Mouse (Mus musculus) left cerebral cortex, adult 9 months (tissue): Measurements from ENCODE around the gene Rnf17.
A peak's percentile ranks its signal among the peaks of the same experiment; 100 is the strongest.

Experiments used
- DNase-seq, 2 experiments: peaks; one replicate each; pipeline ENCODE4 v3.0.0; 2022; ENCODE audit warnings: low spot score in 2 of 2

The Rnf17 gene

GRCm38 (mm10) chr14:56512084-56512483, 109.7 kb downstream of the Rnf17 start:
- DNase-seq = no peak

DNA sequence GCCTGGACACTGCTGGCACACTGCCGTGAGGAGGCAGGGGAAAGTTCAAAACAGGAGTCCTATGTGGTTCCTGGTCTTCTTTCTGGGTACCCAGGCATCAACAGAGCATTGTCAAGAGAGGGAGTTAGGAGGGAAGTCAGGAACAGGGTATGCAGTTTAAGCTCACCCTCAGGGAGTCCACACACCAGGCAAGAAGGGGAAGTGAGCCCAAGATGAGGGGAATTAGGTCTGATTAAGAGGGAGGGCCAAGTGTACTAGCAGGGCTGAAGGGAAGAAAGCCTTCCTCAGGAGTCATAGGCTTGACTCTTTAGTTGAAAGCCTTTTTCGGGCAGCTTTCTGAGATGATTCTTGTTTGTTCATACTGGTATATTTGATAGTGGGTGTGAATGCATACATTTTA, 112.4 kb downstream of the Rnf17 start:
- no peak for DNase-seq

- no peak for DNase-seq
These were observed 128.4 kb downstream of the Rnf17 start for GRCm38 (mm10) chr14:56530788-56531187.

DNA sequence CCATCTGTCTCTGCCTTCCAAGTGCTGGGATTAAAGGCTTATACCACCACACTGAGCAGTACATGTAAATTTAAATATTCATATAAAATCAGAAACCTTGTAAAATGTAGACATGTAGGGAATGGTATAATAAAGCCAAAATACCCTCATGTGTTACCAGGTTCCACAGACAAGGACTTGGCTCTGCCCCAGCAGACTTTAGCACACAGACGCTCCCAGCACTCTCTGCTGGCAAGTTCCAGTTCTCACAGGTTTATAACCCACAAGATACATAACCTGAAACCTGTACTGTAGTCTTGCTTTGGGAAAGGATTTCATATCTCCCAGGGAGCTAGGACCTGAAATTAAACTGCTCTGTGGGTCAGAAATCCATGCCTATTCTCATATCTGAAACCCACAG, 142.6 kb downstream of the Rnf17 start:
- no peak for DNase-seq

DNA sequence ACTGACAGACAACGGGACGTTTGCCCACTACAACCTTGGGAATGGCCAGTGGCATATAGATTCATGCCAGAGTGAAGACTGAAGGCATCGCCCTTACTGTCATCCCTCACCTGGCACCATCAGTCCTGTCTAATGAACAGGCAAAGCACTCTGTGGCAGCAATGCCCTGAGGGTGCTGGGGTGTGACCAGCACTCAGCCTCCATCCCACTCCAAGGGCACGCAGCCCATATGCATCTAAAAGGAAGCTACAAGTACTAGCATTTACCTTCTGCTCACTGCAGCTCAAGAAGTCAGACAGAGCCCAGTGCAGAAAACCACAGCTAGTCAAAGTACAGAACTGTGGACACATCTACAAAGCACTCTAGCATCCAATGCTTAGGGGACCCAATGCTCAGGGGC, 143.1 kb downstream of the Rnf17 start:
- no peak for DNase-seq

DNA sequence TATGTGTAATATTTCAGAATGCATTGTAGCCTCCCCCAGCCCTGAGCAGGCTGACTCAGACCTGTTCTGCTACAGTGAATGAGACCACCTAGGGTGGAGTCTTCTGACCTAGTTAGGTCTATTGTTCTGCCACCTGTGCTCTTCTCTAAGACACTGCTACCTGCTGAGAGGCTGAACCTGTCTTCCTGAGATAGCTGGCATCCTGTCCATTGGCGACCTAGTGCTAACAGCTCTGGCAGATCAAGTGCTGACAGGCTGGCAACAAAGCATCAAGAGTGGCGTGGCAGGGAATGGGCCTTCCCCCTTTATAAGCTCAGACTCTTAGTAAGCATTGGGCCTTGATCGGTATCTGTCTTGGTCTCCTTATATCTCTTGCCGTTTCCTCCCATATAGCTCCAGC, 148.6 kb downstream of the Rnf17 start:
- no peak for DNase-seq

DNA sequence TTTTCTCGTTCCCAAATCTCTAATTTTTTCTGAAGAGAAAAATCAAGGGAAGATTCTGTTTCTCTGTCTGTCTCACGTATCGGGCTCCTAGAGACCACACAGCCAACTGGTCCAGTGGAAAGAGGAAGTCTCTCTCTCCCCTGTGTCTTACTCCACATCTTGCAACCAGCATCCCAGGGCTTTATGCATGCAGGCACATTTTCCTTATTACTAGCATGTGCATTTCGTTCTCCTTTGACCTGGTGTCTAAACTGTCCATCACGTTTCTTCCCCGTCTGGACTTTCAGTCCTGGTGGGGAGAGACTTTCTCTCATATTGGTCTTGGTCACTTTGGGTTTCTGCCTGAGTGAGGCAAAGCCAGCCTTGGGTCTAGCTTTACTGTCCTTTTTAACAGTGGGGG, 150.5 kb downstream of the Rnf17 start:
- no peak for DNase-seq

DNA sequence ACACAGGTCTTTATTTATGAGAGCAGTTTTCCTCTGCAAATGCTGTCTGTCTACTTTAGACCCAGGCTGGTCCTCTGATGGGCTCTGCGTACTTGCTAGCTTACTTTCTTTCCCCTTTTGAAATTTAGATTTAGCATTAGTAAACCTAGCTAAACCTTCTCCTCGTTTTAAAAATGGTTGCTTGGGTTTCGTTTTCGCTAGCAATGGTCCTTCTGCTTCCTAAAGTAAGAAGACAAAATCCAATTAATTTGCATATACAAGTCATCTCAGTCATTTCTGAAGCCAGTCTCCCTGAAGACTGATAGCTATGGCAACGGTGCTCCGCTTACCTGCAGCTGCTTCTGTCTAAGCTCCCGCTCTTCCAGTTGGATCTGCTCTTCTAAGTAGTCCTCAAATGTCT, 150.9 kb downstream of the Rnf17 start:
- no peak for DNase-seq

- no peak for DNase-seq
These were observed 152.3 kb downstream of the Rnf17 start for GRCm38 (mm10) chr14:56554716-56555115.

GRCm38 (mm10) chr14:56559134-56559533, 156.8 kb downstream of the Rnf17 start:
- DNase-seq = no peak

DNA sequence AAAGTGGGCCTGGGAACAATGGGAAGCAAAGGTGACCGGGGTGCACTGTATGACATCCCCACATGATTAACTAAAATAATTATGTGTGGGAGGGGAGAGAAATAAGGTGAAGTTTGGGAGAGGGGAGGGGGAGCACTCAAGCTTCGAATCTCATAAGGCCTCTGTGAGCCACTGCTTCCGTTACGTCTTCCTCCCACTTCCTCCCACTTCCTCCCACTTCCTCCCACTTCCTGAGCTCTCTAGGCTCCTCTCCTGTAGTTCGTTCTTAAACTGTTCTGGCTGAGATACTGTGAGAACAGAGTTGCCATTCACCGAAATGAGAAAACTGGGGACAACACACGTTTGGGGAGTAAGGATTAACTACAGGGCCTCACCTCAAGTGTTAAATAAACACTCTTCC, 165.1 kb downstream of the Rnf17 start:
- DNase-seq = no peak

GRCm38 (mm10) chr14:56569041-56569440, 166.7 kb downstream of the Rnf17 start:
- DNase-seq = no peak

- DNase-seq = peak; percentile 88 to 96
These were observed 169.1 kb downstream of the Rnf17 start for GRCm38 (mm10) chr14:56571310-56572093.

- DNase-seq = no peak
These were observed 170.2 kb downstream of the Rnf17 start for GRCm38 (mm10) chr14:56572546-56572945.
